Mouse (Mus musculus): Measurements from ENCODE around the gene Rngtt.

- TF ChIP-seq EP300 (IDR thresholded peaks at IDR 0.05; ENCODE audit: insufficient read depth, low read depth, low read length) (no peak), CTCF (IDR thresholded peaks at IDR 0.05) (no peak), POLR2A (IDR thresholded peaks at IDR 0.05; ENCODE audit: insufficient read depth, low read depth, low read length) (no peak)
Observed at GRCm38 (mm10) chr4:33525272-33525671, 215.2 kb downstream of the Rngtt start.
